Mouse (Mus musculus): ENCODE results near the gene Cdipt. TPM values are rescaled to one million over a fixed set of nuclear protein-coding genes. Genes with fewer than 3 reads are reported as not detected.

Gene Cdipt
- polyA plus RNA-seq, 1 experiment from 2014 or later, result 82.9 TPM

GRCm38 (mm10) chr7:127021563-127022527 is 46.1 kb downstream of the Cdipt start:
- Histone ChIP-seq H3K9me3 (replicated peaks) (no peaks in the 10 kb centered on the region), H3K4me3 (peak overlapping the region; percentile 94), H3K4me1 (peaks cover 79% of the 10 kb centered on the region), H3K4me2 (peak overlapping the region; percentile 99), H3K27me3 (no peaks in the 10 kb centered on the region), H3K9ac (peak overlapping the region; percentile 100), H3K36me3 (ENCODE audit: poor library complexity, severe bottlenecking) (peaks cover 33% of the 10 kb centered on the region), H3K27ac (peak overlapping the region; percentile 92)
- no peak for ATAC-seq
- 40% methylated on average over 5 of the region's 5 CpGs for WGBS

GRCm38 (mm10) chr7:127022528-127023271 is 47.0 kb downstream of the Cdipt start:
- H3K27me3 ChIP-seq, result no peaks in the 10 kb centered on the region
- peak overlapping the region; percentile 100 for H3K9ac ChIP-seq
- no peaks in the 10 kb centered on the region for H3K9me3 ChIP-seq (replicated peaks)
- H3K4me2 ChIP-seq, result peak overlapping the region; percentile 99
- peak overlapping the region; percentile 92 for H3K27ac ChIP-seq
- H3K4me1 ChIP-seq, result peaks cover 77% of the 10 kb centered on the region
- no peak for ATAC-seq
- H3K4me3 ChIP-seq, result peak overlapping the region; percentile 94
- H3K36me3 ChIP-seq (ENCODE audit: poor library complexity, severe bottlenecking), result peaks cover 33% of the 10 kb centered on the region
- 57% methylated on average over 7 of the region's 7 CpGs for WGBS

- ATAC-seq, result no peak
- 63% methylated on average over 13 of the region's 13 CpGs for WGBS
- H3K4me1 ChIP-seq, result peaks cover 77% of the 10 kb centered on the region
- no peaks in the 10 kb centered on the region for H3K9me3 ChIP-seq (replicated peaks)
- peaks cover 33% of the 10 kb centered on the region for H3K36me3 ChIP-seq (ENCODE audit: poor library complexity, severe bottlenecking)
- peak overlapping the region; percentile 92 for H3K27ac ChIP-seq
- H3K4me2 ChIP-seq, result peak overlapping the region; percentile 99
- H3K27me3 ChIP-seq, result no peaks in the 10 kb centered on the region
- H3K4me3 ChIP-seq, result peak overlapping the region; percentile 94
- peak overlapping the region; percentile 100 for H3K9ac ChIP-seq
Measured at GRCm38 (mm10) chr7:127023272-127023691, 47.6 kb downstream of the Cdipt start.

- no peaks in the 10 kb centered on the region for H3K9me3 ChIP-seq (replicated peaks)
- 20% methylated on average over 19 of the region's 19 CpGs for WGBS
- peaks cover 71% of the 10 kb centered on the region for H3K4me1 ChIP-seq
- H3K4me2 ChIP-seq, result peak overlapping the region; percentile 99
- H3K27me3 ChIP-seq, result no peaks in the 10 kb centered on the region
- peak overlapping the region; percentile 99 for H3K27ac ChIP-seq
- peaks cover 39% of the 10 kb centered on the region for H3K36me3 ChIP-seq (ENCODE audit: poor library complexity, severe bottlenecking)
- ATAC-seq, result no peak
- peak overlapping the region; percentile 94 for H3K4me3 ChIP-seq
- peak overlapping the region; percentile 100 for H3K9ac ChIP-seq
Measured at GRCm38 (mm10) chr7:127023896-127024690, 48.4 kb downstream of the Cdipt start.

- peak; percentile 50 for ATAC-seq
- Histone ChIP-seq H3K4me2 (peak overlapping the region; percentile 99), H3K4me1 (peaks cover 63% of the 10 kb centered on the region), H3K9ac (peak overlapping the region; percentile 100), H3K4me3 (peak overlapping the region; percentile 94), H3K36me3 (ENCODE audit: poor library complexity, severe bottlenecking) (peaks cover 46% of the 10 kb centered on the region), H3K27me3 (no peaks in the 10 kb centered on the region), H3K9me3 (replicated peaks) (no peaks in the 10 kb centered on the region), H3K27ac (peak overlapping the region; percentile 99)
- under 1% methylated on average over 30 of the region's 30 CpGs for WGBS
Measured at GRCm38 (mm10) chr7:127024755-127025555, 49.2 kb downstream of the Cdipt start.

GRCm38 (mm10) chr7:127025556-127026160 is 49.9 kb downstream of the Cdipt start:
- Histone ChIP-seq H3K9ac (peak overlapping the region; percentile 100), H3K36me3 (ENCODE audit: poor library complexity, severe bottlenecking) (peaks cover 53% of the 10 kb centered on the region), H3K4me3 (peak overlapping the region; percentile 94), H3K27ac (peak overlapping the region; percentile 99), H3K4me1 (peaks cover 56% of the 10 kb centered on the region), H3K27me3 (no peaks in the 10 kb centered on the region), H3K9me3 (replicated peaks) (no peaks in the 10 kb centered on the region), H3K4me2 (peak overlapping the region; percentile 99)
- ATAC-seq, result no peak
- WGBS, result 0% methylated on average over 38 of the region's 65 CpGs

- Histone ChIP-seq H3K4me2 (peak overlapping the region; percentile 99), H3K27ac (peak overlapping the region; percentile 99), H3K27me3 (no peaks in the 10 kb centered on the region), H3K36me3 (ENCODE audit: poor library complexity, severe bottlenecking) (peaks cover 58% of the 10 kb centered on the region), H3K4me1 (peaks cover 50% of the 10 kb centered on the region), H3K9ac (peak overlapping the region; percentile 100), H3K9me3 (replicated peaks) (no peaks in the 10 kb centered on the region), H3K4me3 (peak overlapping the region; percentile 94)
- under 1% methylated on average over 17 of the region's 48 CpGs for WGBS
- ATAC-seq, result peak; percentile 6; the same call in 1 of the 2 replicates
Measured at GRCm38 (mm10) chr7:127026161-127026600, 50.5 kb downstream of the Cdipt start.

GRCm38 (mm10) chr7:127026616-127026983 is 50.9 kb downstream of the Cdipt start:
- WGBS, result no CpG with 5 or more reads among the region's 48 CpGs
- Histone ChIP-seq H3K4me2 (peak overlapping the region; percentile 99), H3K36me3 (ENCODE audit: poor library complexity, severe bottlenecking) (peaks cover 61% of the 10 kb centered on the region), H3K9me3 (replicated peaks) (no peaks in the 10 kb centered on the region), H3K27ac (peak overlapping the region; percentile 99), H3K4me3 (peak overlapping the region; percentile 94), H3K4me1 (peaks cover 46% of the 10 kb centered on the region), H3K27me3 (no peaks in the 10 kb centered on the region), H3K9ac (peak overlapping the region; percentile 100)
- no peak for ATAC-seq

- H3K27ac ChIP-seq, result peak within 1 kb of the TSS; percentile 99
- H3K4me3 ChIP-seq, result peak within 1 kb of the TSS; percentile 94
- H3K4me1 ChIP-seq, result peaks cover 41% of the 10 kb centered on the region
- peak within 1 kb of the TSS; percentile 99 for H3K4me2 ChIP-seq
- peak; percentile 91 for ATAC-seq
- under 1% methylated on average over 48 of the region's 63 CpGs for WGBS
- H3K9me3 ChIP-seq (replicated peaks), result no peaks in the 10 kb centered on the region
- peaks cover 61% of the 10 kb centered on the region for H3K36me3 ChIP-seq (ENCODE audit: poor library complexity, severe bottlenecking)
- peak within 1 kb of the TSS; percentile 100 for H3K9ac ChIP-seq
- H3K27me3 ChIP-seq, result no peaks in the 10 kb centered on the region
Measured at GRCm38 (mm10) chr7:127026984-127027726, 51.4 kb downstream of the Cdipt start, which contains the start of gene Maz. TSS of gene Maz (minus strand) at chr7:127027037.

- Histone ChIP-seq H3K36me3 (ENCODE audit: poor library complexity, severe bottlenecking) (peaks cover 61% of the 10 kb centered on the region), H3K4me1 (peaks cover 33% of the 10 kb centered on the region), H3K4me2 (peak overlapping the region; percentile 74), H3K27me3 (no peaks in the 10 kb centered on the region), H3K4me3 (peak overlapping the region; percentile 94), H3K9me3 (replicated peaks) (no peaks in the 10 kb centered on the region), H3K27ac (peak overlapping the region; percentile 99), H3K9ac (peak overlapping the region; percentile 69)
- WGBS, result 58% methylated on average over 8 of the region's 8 CpGs
- ATAC-seq, result peak; percentile 7
Measured at GRCm38 (mm10) chr7:127027885-127028284, 52.2 kb downstream of the Cdipt start.

Data from forebrain, embryonic 13.5 days (tissue).